Mouse (Mus musculus) lung, adult 2 months (tissue): ENCODE data around the gene Cep162. TPM values are rescaled to one million over a fixed set of nuclear protein-coding genes. Genes with fewer than 3 reads are reported as not detected.

Experiments
- DNase-seq: peaks from one replicate; pipeline ENCODE4 v3.0.0; 2022
- H3K4me1 ChIP-seq: fragments of 200-500 bp; 2 replicates; pipeline ENCODE4 v1.6.1; 2011; ENCODE audit warnings: low read length; ENCODE audit not compliant: control insufficient read depth, insufficient read depth
- H3K4me3 ChIP-seq: fragments of 200-500 bp; replicated peaks from 2 replicates; pipeline ENCODE3; 2011; ENCODE audit warnings: low read depth, mild to moderate bottlenecking, control low read depth, low read length; ENCODE audit errors: extremely low read depth
- CTCF ChIP-seq: fragments of 200-500 bp; IDR thresholded peaks from 2 replicates; pipeline ENCODE4 v1.5.1; 2011; ENCODE audit warnings: mild to moderate bottlenecking, low read length, control low read depth; ENCODE audit not compliant: insufficient read depth
- POLR2A ChIP-seq: fragments of 200-500 bp; IDR thresholded peaks from 2 replicates; pipeline ENCODE4 v1.6.1; 2011; ENCODE audit warnings: low read depth, mild to moderate bottlenecking, control low read depth, low read length, borderline replicate concordance; ENCODE audit errors: extremely low read depth
- WGBS: fragments of 180-500 bp; shearing (Covaris S2); methylation state at CpG from one replicate; pipeline ENCODE4 v1.1.7; 2018; 5-methylcytosine and 5-hydroxymethylcytosine counted together
- polyA plus RNA-seq: library from polyadenylated mRNA; depleted of rRNA; stranded (reverse); fragments of >200 nt; gene quantifications from 2 replicates; pipeline ENCODE4 v1.2.3, GENCODE M21; 2012

Cep162 gene
- polyA plus RNA-seq, 1 experiment, result 1.7 TPM

DNA sequence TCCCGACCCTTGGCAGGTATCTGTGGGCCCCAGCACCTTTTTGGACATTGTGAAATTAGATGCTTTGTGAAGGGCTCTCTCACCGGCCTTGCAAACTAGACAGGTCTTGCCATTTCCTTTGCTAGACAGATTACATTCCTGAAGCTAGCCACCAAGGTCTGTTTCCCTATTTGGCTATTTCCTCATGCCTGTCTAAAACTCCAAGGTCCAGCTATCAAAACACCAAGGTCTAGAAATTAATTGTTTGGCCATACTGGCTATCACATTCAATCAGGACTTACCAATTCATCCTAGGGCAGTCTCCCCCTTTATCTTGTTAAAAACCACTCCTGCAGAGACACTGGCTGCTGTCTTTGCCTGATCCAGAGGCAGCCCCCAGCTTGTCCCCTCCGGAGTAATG lies 87.3 kb downstream of the Cep162 start:
- no peak for DNase-seq
- Histone ChIP-seq H3K4me1 (no peaks in the 10 kb centered on the region), H3K4me3 (no peak overlapping the region)
- TF ChIP-seq POLR2A, result no peak
- TF ChIP-seq CTCF, result no peak
- WGBS, result 47% methylated on average over 3 of the region's 3 CpGs

DNA sequence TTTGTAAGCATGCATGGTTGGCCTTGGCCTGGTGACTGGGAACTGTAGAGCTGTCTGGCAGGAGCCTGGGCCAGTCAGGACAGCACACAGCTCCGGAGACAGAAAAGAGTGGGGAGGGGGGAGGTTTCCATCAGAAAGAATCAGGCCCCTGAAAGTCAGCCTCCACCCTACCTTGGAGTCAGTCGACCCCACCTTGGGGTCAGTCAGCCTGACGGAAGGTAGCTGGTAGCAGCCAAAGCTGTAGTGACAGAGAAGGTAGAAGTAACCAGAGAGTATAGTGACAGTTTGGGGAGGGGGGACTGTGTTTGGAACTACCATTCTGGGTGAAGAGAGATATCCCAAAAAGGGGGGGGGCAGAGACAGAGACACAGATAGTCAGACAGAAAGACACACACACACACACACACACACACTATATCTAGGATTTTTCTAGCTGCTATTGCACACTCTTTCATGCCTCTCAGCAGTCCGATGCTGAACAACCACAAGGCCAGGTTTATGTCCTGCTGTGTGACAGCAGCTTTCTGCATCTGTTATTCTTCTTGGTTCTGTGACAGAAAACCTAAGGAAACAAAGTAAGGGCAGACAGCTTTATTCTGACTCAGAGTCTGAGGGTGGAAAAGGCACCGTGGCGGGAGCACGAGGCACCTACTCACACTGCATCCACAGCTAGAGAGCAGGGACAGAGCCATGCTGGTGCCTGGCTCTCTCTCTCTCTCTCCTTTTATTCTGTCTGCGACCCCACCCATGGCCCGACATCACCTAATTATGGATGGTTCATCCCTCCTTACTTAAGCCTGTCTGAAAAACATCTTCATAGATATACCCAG lies 88.1 kb downstream of the Cep162 start:
- WGBS, result 71% methylated on average over 9 of the region's 9 CpGs
- TF ChIP-seq POLR2A, result no peak
- no peak for TF ChIP-seq CTCF
- DNase-seq, result no peak
- Histone ChIP-seq H3K4me3 (no peak overlapping the region), H3K4me1 (no peaks in the 10 kb centered on the region)

DNA sequence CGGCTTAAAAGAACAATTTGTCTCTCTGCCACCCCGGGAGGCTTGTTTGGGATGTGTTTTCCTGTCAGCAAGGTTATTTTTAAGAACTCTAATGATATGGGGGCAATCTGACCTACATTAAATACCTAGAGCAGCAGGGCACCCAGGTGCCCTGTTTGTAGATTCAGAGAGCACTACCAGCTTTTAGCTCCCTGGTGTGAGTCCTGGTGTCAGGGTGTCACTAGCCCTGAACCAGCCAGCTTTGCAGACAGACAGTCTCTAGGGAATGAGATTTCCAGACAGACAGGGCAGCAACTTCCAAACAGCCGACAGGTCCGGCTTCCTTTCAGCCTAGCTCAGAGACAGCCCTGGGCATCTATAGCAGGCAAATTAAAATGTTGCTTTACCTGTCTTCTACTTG lies 92.8 kb downstream of the Cep162 start:
- no peak overlapping the region for H3K4me3 ChIP-seq
- DNase-seq, result no peak
- no peaks in the 10 kb centered on the region for H3K4me1 ChIP-seq
- 67% methylated on average over 4 of the region's 4 CpGs for WGBS
- TF ChIP-seq CTCF, result no peak

DNA sequence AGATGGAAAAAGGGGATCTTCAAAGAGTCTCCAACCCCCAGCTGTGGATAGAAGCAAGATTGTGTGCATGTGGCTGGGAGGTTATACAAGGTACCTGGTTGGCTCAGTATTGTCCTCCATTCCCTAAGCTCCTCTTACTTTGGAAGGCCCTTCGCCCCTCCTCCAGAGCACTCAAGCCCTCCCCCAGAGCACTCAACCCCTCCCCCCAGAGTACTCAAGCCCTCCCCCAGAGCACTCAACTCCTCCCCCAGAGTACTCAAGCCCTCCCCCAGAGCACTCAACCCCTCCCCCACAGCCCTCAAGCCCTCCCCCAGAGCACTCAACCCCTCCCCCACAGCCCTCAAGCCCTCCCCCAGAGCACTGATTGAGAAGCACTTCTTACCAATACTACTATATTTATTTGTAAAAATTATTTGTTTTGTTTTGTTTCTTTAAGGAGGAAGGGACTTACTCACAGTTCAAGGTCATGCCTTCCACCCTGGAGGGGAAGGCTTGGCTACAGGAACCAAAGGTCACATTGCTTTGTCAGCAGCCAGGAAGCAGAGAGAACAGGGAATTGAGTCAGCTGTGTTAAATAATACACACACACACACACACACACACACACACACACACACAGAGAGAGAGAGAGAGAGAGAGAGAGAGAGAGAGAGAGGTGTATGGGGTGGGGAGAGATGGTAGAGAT lies 102.6 kb downstream of the Cep162 start:
- Histone ChIP-seq H3K4me1 (no peaks in the 10 kb centered on the region), H3K4me3 (no peak overlapping the region)
- no peak for DNase-seq
- no peak for TF ChIP-seq CTCF
- TF ChIP-seq POLR2A, result no peak
- WGBS, result 100% methylated on average over 1 of the region's 1 CpGs

DNA sequence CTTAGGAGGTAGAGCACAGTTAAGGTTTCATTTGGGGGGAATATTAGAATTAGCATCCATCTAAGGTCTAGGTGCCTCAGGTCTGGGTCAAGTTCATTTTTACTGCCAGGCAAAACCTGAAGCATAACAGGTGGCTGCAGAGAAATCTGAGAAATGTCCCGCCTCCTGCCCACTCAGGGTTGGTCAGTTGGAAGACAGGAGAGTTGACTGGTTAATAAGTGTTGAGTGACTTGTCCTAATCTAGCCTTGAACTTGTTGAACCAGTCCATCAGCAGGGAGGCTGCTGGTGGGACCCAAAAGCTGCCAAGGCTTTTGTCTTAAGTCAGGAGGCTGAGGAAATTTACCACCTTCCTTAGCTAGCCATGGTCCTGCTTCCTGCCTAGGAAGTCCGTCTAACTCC lies 107.4 kb downstream of the Cep162 start:
- no peak for DNase-seq
- no peaks in the 10 kb centered on the region for H3K4me1 ChIP-seq
- TF ChIP-seq POLR2A (no peak), CTCF (no peak)
- no peak overlapping the region for H3K4me3 ChIP-seq
- WGBS, result 45% methylated on average over 2 of the region's 2 CpGs

DNA sequence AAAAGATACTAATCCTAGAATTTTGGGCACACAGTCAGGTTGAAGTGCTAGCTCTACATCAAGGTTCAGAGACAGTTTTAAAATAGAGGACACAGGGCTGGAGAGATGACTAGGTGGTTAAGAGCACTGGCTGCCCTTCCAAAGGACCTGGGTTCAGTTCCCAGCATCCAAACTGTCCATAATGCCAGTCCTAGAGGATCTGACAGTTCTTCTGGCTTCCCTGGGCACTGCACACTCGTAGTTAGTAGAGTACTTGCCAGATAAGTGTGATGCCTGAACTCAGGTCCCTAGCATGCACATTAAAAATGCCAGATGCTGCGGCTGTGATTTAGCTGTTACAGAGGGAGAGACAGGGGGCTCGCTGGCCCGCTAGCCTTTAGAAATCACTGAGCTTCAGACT lies 108.9 kb downstream of the Cep162 start:
- Histone ChIP-seq H3K4me3 (no peak overlapping the region), H3K4me1 (no peaks in the 10 kb centered on the region)
- 81% methylated on average over 4 of the region's 4 CpGs for WGBS
- no peak for TF ChIP-seq CTCF
- TF ChIP-seq POLR2A, result no peak
- no peak for DNase-seq

DNA sequence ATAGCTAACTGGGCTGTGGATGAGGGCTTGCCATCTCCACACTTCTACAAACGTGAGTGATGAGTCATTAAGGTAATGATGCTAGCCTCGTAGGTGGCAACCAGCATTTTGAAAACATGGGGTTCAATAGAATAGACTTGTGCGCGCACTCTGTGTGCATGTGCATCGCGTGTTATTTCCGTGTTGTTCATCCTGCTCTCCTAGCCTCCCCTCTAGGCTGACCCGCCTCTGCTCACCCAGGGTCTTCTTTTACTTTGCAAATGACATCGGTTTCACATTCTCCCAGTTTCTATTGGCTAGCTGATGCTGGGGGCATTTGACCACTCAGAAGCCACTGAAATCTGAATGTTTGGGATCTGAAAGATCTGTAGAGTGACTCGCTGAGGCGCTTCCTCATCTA lies 109.7 kb downstream of the Cep162 start:
- DNase-seq, result no peak
- WGBS, result 33% methylated on average over 11 of the region's 11 CpGs
- Histone ChIP-seq H3K4me1 (no peaks in the 10 kb centered on the region), H3K4me3 (no peak overlapping the region)
- TF ChIP-seq CTCF (no peak), POLR2A (no peak)

DNA sequence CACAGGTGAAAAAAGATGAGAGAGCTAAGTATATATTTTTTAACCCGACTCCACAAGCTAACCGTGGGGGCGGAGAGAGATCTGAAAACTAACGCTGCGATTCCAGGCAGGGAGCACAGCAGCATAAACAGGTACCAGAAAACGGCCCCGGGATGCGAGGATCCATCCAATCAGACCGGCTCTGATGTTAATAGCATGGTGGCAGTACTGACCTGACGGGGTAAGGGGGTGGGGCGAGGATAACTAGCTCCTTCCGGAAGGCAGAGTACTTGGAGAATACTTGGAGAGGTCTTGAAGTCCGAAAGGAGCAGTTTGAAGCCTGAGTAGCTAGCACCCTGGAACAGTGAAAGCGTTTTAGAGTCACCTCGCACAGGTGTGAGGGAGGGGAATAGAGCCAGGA lies 110.2 kb downstream of the Cep162 start:
- WGBS, result 6% methylated on average over 15 of the region's 15 CpGs
- Histone ChIP-seq H3K4me3 (no peak overlapping the region), H3K4me1 (no peaks in the 10 kb centered on the region)
- TF ChIP-seq CTCF, result no peak
- TF ChIP-seq POLR2A, result no peak
- DNase-seq, result no peak

DNA sequence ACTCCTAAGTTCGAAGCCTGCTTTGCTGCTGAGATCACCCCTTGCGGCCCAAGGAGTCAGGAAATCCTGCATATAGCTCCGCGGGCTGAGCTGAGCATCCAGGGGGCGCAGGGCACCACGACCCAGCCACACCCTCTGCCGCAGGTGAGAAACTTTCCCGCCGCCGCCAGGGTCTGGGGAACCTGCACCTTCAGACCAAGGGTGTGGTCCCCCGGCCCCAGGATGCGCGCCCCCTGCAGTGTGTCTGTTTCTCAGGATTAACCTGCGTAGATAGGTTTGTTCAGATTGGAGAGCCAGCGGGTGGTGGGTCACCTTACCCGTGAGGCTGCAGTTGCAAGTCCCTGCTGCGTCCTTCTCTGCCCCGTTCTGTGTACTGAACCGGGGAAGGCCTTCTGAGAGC lies 110.8 kb downstream of the Cep162 start:
- no peak overlapping the region for H3K4me3 ChIP-seq
- TF ChIP-seq POLR2A (no peak), CTCF (no peak)
- no peaks in the 10 kb centered on the region for H3K4me1 ChIP-seq
- DNase-seq, result no peak
- WGBS, result 2% methylated on average over 19 of the region's 19 CpGs

DNA sequence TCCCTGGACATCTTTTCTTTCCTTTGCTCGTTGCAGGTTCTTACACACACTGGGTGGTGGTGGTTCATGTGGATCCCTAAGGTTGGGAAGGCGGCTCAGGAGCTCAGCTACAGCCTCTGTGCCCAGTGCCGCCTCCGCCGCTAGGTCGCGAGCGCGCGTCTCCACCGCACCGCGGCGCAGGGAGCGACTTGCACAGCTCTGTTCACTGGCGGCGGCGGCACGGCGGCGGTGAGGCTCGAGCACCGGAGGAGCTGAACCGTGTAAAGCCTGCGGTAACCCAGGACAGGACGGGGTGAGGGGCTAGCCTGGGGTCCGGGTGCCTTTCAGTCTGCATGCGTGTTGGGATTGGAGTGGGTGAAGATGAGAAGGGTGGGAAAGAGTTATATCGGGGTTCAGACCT lies 111.2 kb downstream of the Cep162 start, which contains the start of gene Mrap2:
Gene Mrap2, plus strand, starts transcription at position 201 of the 400 bp plus-strand sequence.
- H3K4me1 ChIP-seq, result no peaks in the 10 kb centered on the region
- no peak within 1 kb of the TSS for H3K4me3 ChIP-seq
- DNase-seq, result peak; percentile 16
- 2% methylated on average over 29 of the region's 29 CpGs for WGBS
- TF ChIP-seq CTCF, result no peak
- no peak for TF ChIP-seq POLR2A
